20 mouse cellular contexts compared by ENCODE assay signal in genomic region chr12:16190706-16191105, GRCm38 (mm10).
DNase-seq lines count a peak whose midpoint lies in the region; ATAC-seq and TF ChIP-seq lines count a peak whose summit lies in the region.
"Had no signal": no experiment of that assay in that cellular context is flagged by ENCODE, and none has a peak within 500 bp of the region (broad histone marks: within the 10 kb centered on the region; RNA-seq: fewer than 3 reads in every experiment).

No protein-coding gene starts in this region.

- no peaks in the 10 kb centered on the region for H3K9me3 ChIP-seq in forebrain, postnatal 0 days (ENCODE audit: low read length)
- no peaks in the 10 kb centered on the region for H3K9me3 ChIP-seq in forebrain, embryonic 15.5 days
- H3K9me3 ChIP-seq in hindbrain, embryonic 16.5 days (ENCODE audit: control insufficient read depth, low read length), result no peaks in the 10 kb centered on the region
- no peaks in the 10 kb centered on the region for H3K9me3 ChIP-seq in hindbrain, embryonic 14.5 days (ENCODE audit: control insufficient read depth, low read length)
- H3K9me3 ChIP-seq: embryonic facial prominence, embryonic 10.5 days; hindbrain, embryonic 10.5 days; limb, embryonic 15.5 days; lung, embryonic 15.5 days; neural tube, embryonic 13.5 days had no signal

- no peak overlapping the region for H3K9ac ChIP-seq in forebrain, postnatal 0 days
- no peak overlapping the region for H3K9ac ChIP-seq in forebrain, embryonic 15.5 days (replicated peaks)
- no peak overlapping the region for H3K9ac ChIP-seq in hindbrain, embryonic 16.5 days (ENCODE audit: low read depth, low read length)
- H3K9ac ChIP-seq in hindbrain, embryonic 14.5 days, result no peak overlapping the region
- H3K9ac ChIP-seq: limb, embryonic 15.5 days; lung, embryonic 15.5 days; neural tube, embryonic 13.5 days had no signal

- no peak overlapping the region for H3K4me3 ChIP-seq in forebrain, postnatal 0 days (ENCODE audit: low read depth, low read length)
- H3K4me3 ChIP-seq in forebrain, embryonic 15.5 days, result no peak overlapping the region
- H3K4me3 ChIP-seq in hindbrain, embryonic 16.5 days (ENCODE audit: low read length), result no peak overlapping the region
- no peak overlapping the region for H3K4me3 ChIP-seq in hindbrain, embryonic 14.5 days (replicated peaks; ENCODE audit: low read length)
- H3K4me3 ChIP-seq: embryonic facial prominence, embryonic 10.5 days; erythroblast, embryonic 14.5 days; hindbrain, embryonic 10.5 days; limb, embryonic 15.5 days; lung, embryonic 15.5 days; neural tube, embryonic 13.5 days had no signal

- no peaks in the 10 kb centered on the region for H3K4me1 ChIP-seq in forebrain, postnatal 0 days (ENCODE audit: insufficient read depth)
- H3K4me1 ChIP-seq in forebrain, embryonic 15.5 days, result no peaks in the 10 kb centered on the region
- 0 out of 2 replicates have a peak, but pooled peaks cover 2% of the 10 kb centered on the region for H3K4me1 ChIP-seq in hindbrain, embryonic 16.5 days (ENCODE audit: control insufficient read depth, insufficient read depth, low read depth, low read length)
- no peaks in the 10 kb centered on the region for H3K4me1 ChIP-seq in hindbrain, embryonic 14.5 days (replicated peaks; ENCODE audit: control insufficient read depth, insufficient read depth, low read length)
- H3K4me1 ChIP-seq: embryonic facial prominence, embryonic 10.5 days; neural tube, embryonic 13.5 days had no signal

- H3K27ac ChIP-seq in forebrain, postnatal 0 days (ENCODE audit: low read depth, low read length), result no peak overlapping the region
- no peak overlapping the region for H3K27ac ChIP-seq in forebrain, embryonic 15.5 days (replicated peaks)
- no peak overlapping the region for H3K27ac ChIP-seq in hindbrain, embryonic 16.5 days (ENCODE audit: low read depth, low read length)
- no peak overlapping the region for H3K27ac ChIP-seq in hindbrain, embryonic 14.5 days
- H3K27ac ChIP-seq: embryonic facial prominence, embryonic 10.5 days; hindbrain, embryonic 10.5 days; kidney, postnatal 0 days; limb, embryonic 15.5 days; lung, embryonic 15.5 days; neural tube, embryonic 13.5 days had no signal

- no peaks in the 10 kb centered on the region for H3K36me3 ChIP-seq in forebrain, postnatal 0 days (ENCODE audit: insufficient read depth)
- H3K36me3 ChIP-seq in forebrain, embryonic 15.5 days, result no peaks in the 10 kb centered on the region
- H3K36me3 ChIP-seq in hindbrain, embryonic 16.5 days (ENCODE audit: control insufficient read depth, insufficient read depth, low read length), result no peaks in the 10 kb centered on the region
- H3K36me3 ChIP-seq in hindbrain, embryonic 14.5 days (replicated peaks; ENCODE audit: control insufficient read depth, insufficient read depth), result no peaks in the 10 kb centered on the region
- H3K36me3 ChIP-seq: embryonic facial prominence, embryonic 10.5 days; hindbrain, embryonic 10.5 days; limb, embryonic 15.5 days; lung, embryonic 15.5 days; neural tube, embryonic 13.5 days had no signal

- 56% methylated on average over 3 of the region's 3 CpGs for WGBS in forebrain, postnatal 0 days
- WGBS in forebrain, embryonic 15.5 days, result 47% methylated on average over 3 of the region's 3 CpGs
- WGBS in hindbrain, embryonic 16.5 days, result 62% methylated on average over 3 of the region's 3 CpGs
- 66% methylated on average over 3 of the region's 3 CpGs for WGBS in hindbrain, embryonic 14.5 days

- ATAC-seq in forebrain, postnatal 0 days, result peak; percentile 47
- ATAC-seq in forebrain, embryonic 15.5 days (replicated peaks), result no peak; the same call in 1 of the 2 replicates
- peak; percentile 68 for ATAC-seq in hindbrain, embryonic 16.5 days
- no peak for ATAC-seq in hindbrain, embryonic 14.5 days (ENCODE audit: low FRiP score)
- ATAC-seq: intestine, embryonic 16.5 days had no signal

- TF ChIP-seq CTCF in forebrain, postnatal 0 days (IDR thresholded peaks at IDR 0.05; ENCODE audit: low read depth), result no peak

- peak; percentile 6 for DNase-seq in forebrain, postnatal 0 days
- DNase-seq in hindbrain, embryonic 14.5 days (ENCODE audit: low spot score), result no peak
- DNase-seq in MN1 (ENCODE audit: low spot score), result peak; percentile 20
- peak; percentile 81 for DNase-seq in skeletal muscle tissue, adult 2 months (ENCODE audit: low read depth, low spot score)
- DNase-seq in kidney, postnatal 10 days, result no peak
- no peak for DNase-seq in lung, postnatal 36 days
- DNase-seq: adrenal gland, postnatal 25 days; B cell, adult 2 months; cerebellum, postnatal 14 days; gastrocnemius, postnatal 36 days had no signal

- H3K4me2 ChIP-seq in forebrain, postnatal 0 days (ENCODE audit: low read depth), result no peak overlapping the region
- H3K4me2 ChIP-seq in forebrain, embryonic 15.5 days (replicated peaks), result no peak overlapping the region
- H3K4me2 ChIP-seq in hindbrain, embryonic 16.5 days (ENCODE audit: low read length), result no peak overlapping the region
- H3K4me2 ChIP-seq in hindbrain, embryonic 14.5 days (replicated peaks), result no peak overlapping the region
- H3K4me2 ChIP-seq: limb, embryonic 15.5 days; lung, embryonic 15.5 days; neural tube, embryonic 13.5 days had no signal

- no peaks in the 10 kb centered on the region for H3K27me3 ChIP-seq in forebrain, postnatal 0 days (ENCODE audit: insufficient read depth, low read length)
- no peaks in the 10 kb centered on the region for H3K27me3 ChIP-seq in forebrain, embryonic 15.5 days
- H3K27me3 ChIP-seq in hindbrain, embryonic 16.5 days (replicated peaks; ENCODE audit: control insufficient read depth, insufficient read depth, low read length), result no peaks in the 10 kb centered on the region
- H3K27me3 ChIP-seq in hindbrain, embryonic 14.5 days (ENCODE audit: control insufficient read depth, insufficient read depth, low read length), result no peaks in the 10 kb centered on the region
- H3K27me3 ChIP-seq: limb, embryonic 15.5 days; lung, embryonic 15.5 days; neural tube, embryonic 13.5 days had no signal

Comparison
In these comparisons a context has a peak if more than half of its experiments do, and no peak if none do; other contexts are left out.
1. ATAC-seq: peak in forebrain, postnatal 0 days (single experiment) and hindbrain, embryonic 16.5 days (single experiment); none in forebrain, embryonic 15.5 days (single experiment) and hindbrain, embryonic 14.5 days (single experiment).
2. DNase-seq: peak in forebrain, postnatal 0 days (single experiment), MN1 (single experiment) and skeletal muscle tissue, adult 2 months (single experiment); none in hindbrain, embryonic 14.5 days (single experiment), kidney, postnatal 10 days (single experiment) and lung, postnatal 36 days (single experiment).